Mouse (Mus musculus) limb, embryonic 14.5 days (tissue): ENCODE results near the gene Taar1. TPM values are rescaled to one million over a fixed set of nuclear protein-coding genes. Genes with fewer than 3 reads are reported as not detected.

Experiments used
- ATAC-seq: fragments of 200-750 bp; cut with Nextera tagmentation; 2 replicates; pipeline ENCODE4 v1.8.0; 2017; ENCODE audit warnings: low read depth, moderate number of reproducible peaks, moderate TSS enrichment; ENCODE audit not compliant: low FRiP score
- DNase-seq: peaks from one replicate; pipeline ENCODE4 v3.0.0-alpha.2; 2015; ENCODE audit warnings: low spot score
- H3K27ac ChIP-seq: fragments of 300-500 bp; sonication (generic); replicated peaks from 2 replicates; pipeline ENCODE4 v1.5.1; 2014; ENCODE audit warnings: low read depth, mild to moderate bottlenecking, low read length, moderate library complexity, mixed read lengths
- H3K27me3 ChIP-seq: fragments of 300-500 bp; sonication (generic); 2 replicates; pipeline ENCODE4 v1.6.1; 2014; ENCODE audit warnings: low read length, mixed read lengths; ENCODE audit not compliant: control insufficient read depth, insufficient read depth
- H3K36me3 ChIP-seq: fragments of 300-500 bp; sonication (generic); 2 replicates; pipeline ENCODE4 v1.6.1; 2014; ENCODE audit warnings: mild to moderate bottlenecking, low read length, moderate library complexity, mixed read lengths; ENCODE audit not compliant: control insufficient read depth, insufficient read depth
- H3K4me1 ChIP-seq: fragments of 300-500 bp; sonication (generic); 2 replicates; pipeline ENCODE4 v1.6.1; 2014; ENCODE audit warnings: antibody characterized with exemption, low read length, mixed read lengths; ENCODE audit not compliant: control insufficient read depth, insufficient read depth
- H3K4me2 ChIP-seq: fragments of 300-500 bp; sonication (generic); replicated peaks from 2 replicates; pipeline ENCODE4 v1.6.1; 2014; ENCODE audit warnings: low read depth, mild to moderate bottlenecking, low read length, moderate library complexity; ENCODE audit not compliant: severe bottlenecking
- H3K4me3 ChIP-seq: fragments of 300-500 bp; sonication (generic); replicated peaks from 2 replicates; pipeline ENCODE4 v1.5.1; 2014; ENCODE audit warnings: low read length
- H3K9ac ChIP-seq: fragments of 300-500 bp; sonication (generic); 2 replicates; pipeline ENCODE4 v1.6.1; 2014; ENCODE audit warnings: mild to moderate bottlenecking, low read depth, low read length, moderate library complexity; ENCODE audit not compliant: severe bottlenecking
- H3K9me3 ChIP-seq: fragments of 300-500 bp; sonication (generic); 2 replicates; pipeline ENCODE4 v1.6.1; 2016; ENCODE audit warnings: low read length; ENCODE audit not compliant: control insufficient read depth
- POLR2A ChIP-seq: fragments of 200-500 bp; IDR thresholded peaks from 2 replicates; pipeline ENCODE4 v1.8.0; 2012; ENCODE audit warnings: inconsistent platforms, mild to moderate bottlenecking, moderate library complexity, borderline replicate concordance; ENCODE audit not compliant: insufficient read depth, insufficient read length; ENCODE audit errors: extremely low read depth
- WGBS: fragments of 180-500 bp; shearing (Covaris S2); extraction: QIAGEN DNeasy Blood & Tissue Kit; methylation state at CpG from one replicate; pipeline ENCODE4 v1.1.7; 2014; 5-methylcytosine and 5-hydroxymethylcytosine counted together
- polyA plus RNA-seq, 2 experiments: library from polyadenylated mRNA; depleted of rRNA in 1 of 2; stranded (reverse) in 1 of 2; unstranded in 1 of 2; fragments of >200 nt; fragmentation: Nextera tagmentation in 1 of 2; extraction: Ambion mirVana in 1 of 2; gene quantifications; 2 replicates each; pipeline versions ENCODE4 v1.2.1 to v1.2.3; 2012 to 2014

Taar1 gene
- polyA plus RNA-seq, 2 experiments, result not detected

GRCm38 (mm10) chr10:23951714-23952113 lies 31.6 kb downstream of the Taar1 start:
- DNase-seq (no peak), ATAC-seq (no peak)
- no peaks in the 10 kb centered on the region for H3K9me3 ChIP-seq
- H3K9ac ChIP-seq, result no peak overlapping the region
- H3K4me1 ChIP-seq, result no peaks in the 10 kb centered on the region
- no peak overlapping the region for H3K4me2 ChIP-seq
- no peaks in the 10 kb centered on the region for H3K27me3 ChIP-seq
- no peak for TF ChIP-seq POLR2A
- no peak overlapping the region for H3K4me3 ChIP-seq
- WGBS, result 76% methylated on average over 6 of the region's 6 CpGs
- H3K27ac ChIP-seq, result no peak overlapping the region
- no peaks in the 10 kb centered on the region for H3K36me3 ChIP-seq

GRCm38 (mm10) chr10:23959071-23959470 lies 38.9 kb downstream of the Taar1 start:
- Histone ChIP-seq H3K27me3 (no peaks in the 10 kb centered on the region), H3K4me3 (no peak overlapping the region), H3K9ac (no peak overlapping the region), H3K4me2 (no peak overlapping the region), H3K27ac (no peak overlapping the region), H3K36me3 (no peaks in the 10 kb centered on the region), H3K9me3 (no peaks in the 10 kb centered on the region), H3K4me1 (no peaks in the 10 kb centered on the region)
- no peak for TF ChIP-seq POLR2A
- no peak for ATAC-seq
- no peak for DNase-seq
- 46% methylated on average over 3 of the region's 3 CpGs for WGBS

GRCm38 (mm10) chr10:23960444-23960915 lies 40.3 kb downstream of the Taar1 start, which contains the start of gene Taar4:
Gene Taar4 (plus strand): TSS chr10:23960494.
- TF ChIP-seq POLR2A, result no peak
- Histone ChIP-seq H3K4me3 (no peak within 1 kb of the TSS), H3K4me2 (no peak within 1 kb of the TSS), H3K4me1 (no peaks in the 10 kb centered on the region), H3K9ac (no peak within 1 kb of the TSS), H3K27ac (no peak within 1 kb of the TSS), H3K27me3 (no peaks in the 10 kb centered on the region), H3K36me3 (no peaks in the 10 kb centered on the region), H3K9me3 (no peaks in the 10 kb centered on the region)
- WGBS, result 96% methylated on average over 13 of the region's 13 CpGs
- no peak for DNase-seq
- no peak for ATAC-seq

GRCm38 (mm10) chr10:23963444-23963843 lies 43.3 kb downstream of the Taar1 start:
- no peak for ATAC-seq
- Histone ChIP-seq H3K36me3 (no peaks in the 10 kb centered on the region), H3K4me3 (no peak overlapping the region), H3K9ac (no peak overlapping the region), H3K27me3 (no peaks in the 10 kb centered on the region), H3K4me1 (no peaks in the 10 kb centered on the region), H3K9me3 (no peaks in the 10 kb centered on the region), H3K4me2 (no peak overlapping the region), H3K27ac (no peak overlapping the region)
- peak; percentile 9 for DNase-seq
- no peak for TF ChIP-seq POLR2A
- WGBS, result 28% methylated on average over 3 of the region's 3 CpGs

GRCm38 (mm10) chr10:23964921-23965610 lies 44.9 kb downstream of the Taar1 start:
- H3K27ac ChIP-seq, result no peak overlapping the region
- H3K4me3 ChIP-seq, result no peak overlapping the region
- DNase-seq (no peak), ATAC-seq (no peak)
- no peak overlapping the region for H3K4me2 ChIP-seq
- H3K27me3 ChIP-seq, result no peaks in the 10 kb centered on the region
- 83% methylated on average over 6 of the region's 6 CpGs for WGBS
- no peaks in the 10 kb centered on the region for H3K4me1 ChIP-seq
- H3K9ac ChIP-seq, result no peak overlapping the region
- no peak for TF ChIP-seq POLR2A
- H3K9me3 ChIP-seq, result no peaks in the 10 kb centered on the region
- H3K36me3 ChIP-seq, result no peaks in the 10 kb centered on the region
